Mouse (Mus musculus): ENCODE data around the gene Ice1. TPM values are rescaled to one million over a fixed set of nuclear protein-coding genes. Genes with fewer than 3 reads are reported as not detected.
A peak's percentile ranks its signal among the peaks of the same experiment; 100 is the strongest.

Gene Ice1
- polyA plus RNA-seq, 1 experiment from 2014 or later, result 27.2 TPM

GRCm38 (mm10) chr13:70567889-70568288 is 69.5 kb downstream of the Ice1 start:
- Histone ChIP-seq H3K27ac (ENCODE audit: low read depth, low read length) (no peak overlapping the region), H3K9ac (ENCODE audit: low read depth, low read length) (no peak overlapping the region), H3K9me3 (ENCODE audit: control insufficient read depth, low read length) (no peaks in the 10 kb centered on the region), H3K4me2 (ENCODE audit: low read length) (no peak overlapping the region), H3K27me3 (replicated peaks; ENCODE audit: control insufficient read depth, insufficient read depth, low read length) (no peaks in the 10 kb centered on the region), H3K4me1 (ENCODE audit: control insufficient read depth, insufficient read depth, low read depth, low read length) (no peaks in the 10 kb centered on the region), H3K4me3 (ENCODE audit: low read length) (no peak overlapping the region), H3K36me3 (ENCODE audit: control insufficient read depth, insufficient read depth, low read length) (no peaks in the 10 kb centered on the region)
- ATAC-seq, result no peak
- WGBS, result 94% methylated on average over 2 of the region's 2 CpGs

- ATAC-seq, result no peak
- no peaks in the 10 kb centered on the region for H3K4me1 ChIP-seq (ENCODE audit: control insufficient read depth, insufficient read depth, low read depth, low read length)
- no peaks in the 10 kb centered on the region for H3K9me3 ChIP-seq (ENCODE audit: control insufficient read depth, low read length)
- H3K4me3 ChIP-seq (ENCODE audit: low read length), result no peak overlapping the region
- no peaks in the 10 kb centered on the region for H3K36me3 ChIP-seq (ENCODE audit: control insufficient read depth, insufficient read depth, low read length)
- H3K9ac ChIP-seq (ENCODE audit: low read depth, low read length), result no peak overlapping the region
- no peak overlapping the region for H3K4me2 ChIP-seq (ENCODE audit: low read length)
- 82% methylated on average over 5 of the region's 5 CpGs for WGBS
- no peaks in the 10 kb centered on the region for H3K27me3 ChIP-seq (replicated peaks; ENCODE audit: control insufficient read depth, insufficient read depth, low read length)
- H3K27ac ChIP-seq (ENCODE audit: low read depth, low read length), result no peak overlapping the region
These were observed 84.0 kb downstream of the Ice1 start for GRCm38 (mm10) chr13:70553456-70553855.

DNA sequence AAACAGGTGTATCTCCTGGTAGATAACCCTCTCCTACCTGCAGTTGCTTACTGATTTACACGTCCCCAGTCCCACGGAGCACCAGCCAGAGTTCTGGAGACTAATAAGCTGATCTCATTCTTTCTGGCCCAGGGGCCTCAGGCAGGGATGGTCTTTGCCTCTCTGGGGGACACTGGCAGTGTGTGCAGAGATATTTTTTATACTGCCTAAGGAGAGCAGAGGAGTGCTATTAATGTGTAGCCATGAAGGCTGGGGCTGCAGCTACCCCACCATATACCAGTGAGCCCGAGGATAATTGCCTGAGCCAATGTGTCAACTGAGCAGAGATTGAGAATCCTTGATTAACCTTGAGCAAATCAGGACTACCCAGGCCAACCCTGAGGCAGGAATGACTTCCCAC is 90.0 kb downstream of the Ice1 start:
- no peaks in the 10 kb centered on the region for H3K27me3 ChIP-seq (replicated peaks; ENCODE audit: control insufficient read depth, insufficient read depth, low read length)
- H3K9me3 ChIP-seq (ENCODE audit: control insufficient read depth, low read length), result no peaks in the 10 kb centered on the region
- ATAC-seq, result peak; percentile 37; the same call in 1 of the 2 replicates
- no peak overlapping the region for H3K9ac ChIP-seq (ENCODE audit: low read depth, low read length)
- 38% methylated on average over 3 of the region's 3 CpGs for WGBS
- H3K36me3 ChIP-seq (ENCODE audit: control insufficient read depth, insufficient read depth, low read length), result no peaks in the 10 kb centered on the region
- H3K4me1 ChIP-seq (ENCODE audit: control insufficient read depth, insufficient read depth, low read depth, low read length), result peaks cover 6% of the 10 kb centered on the region; the same call in 1 of the 2 replicates
- no peak overlapping the region for H3K4me2 ChIP-seq (ENCODE audit: low read length)
- H3K27ac ChIP-seq (ENCODE audit: low read depth, low read length), result no peak overlapping the region
- no peak overlapping the region for H3K4me3 ChIP-seq (ENCODE audit: low read length)

- H3K9me3 ChIP-seq (ENCODE audit: control insufficient read depth, low read length), result no peaks in the 10 kb centered on the region
- WGBS, result 4% methylated on average over 1 of the region's 1 CpGs
- peaks cover 6% of the 10 kb centered on the region; the same call in 1 of the 2 replicates for H3K4me1 ChIP-seq (ENCODE audit: control insufficient read depth, insufficient read depth, low read depth, low read length)
- no peak overlapping the region for H3K4me3 ChIP-seq (ENCODE audit: low read length)
- no peak for ATAC-seq
- no peaks in the 10 kb centered on the region for H3K27me3 ChIP-seq (replicated peaks; ENCODE audit: control insufficient read depth, insufficient read depth, low read length)
- H3K4me2 ChIP-seq (ENCODE audit: low read length), result no peak overlapping the region
- H3K27ac ChIP-seq (ENCODE audit: low read depth, low read length), result no peak overlapping the region
- H3K36me3 ChIP-seq (ENCODE audit: control insufficient read depth, insufficient read depth, low read length), result no peaks in the 10 kb centered on the region
- H3K9ac ChIP-seq (ENCODE audit: low read depth, low read length), result no peak overlapping the region
These were observed 92.2 kb downstream of the Ice1 start for GRCm38 (mm10) chr13:70545261-70545660.

DNA sequence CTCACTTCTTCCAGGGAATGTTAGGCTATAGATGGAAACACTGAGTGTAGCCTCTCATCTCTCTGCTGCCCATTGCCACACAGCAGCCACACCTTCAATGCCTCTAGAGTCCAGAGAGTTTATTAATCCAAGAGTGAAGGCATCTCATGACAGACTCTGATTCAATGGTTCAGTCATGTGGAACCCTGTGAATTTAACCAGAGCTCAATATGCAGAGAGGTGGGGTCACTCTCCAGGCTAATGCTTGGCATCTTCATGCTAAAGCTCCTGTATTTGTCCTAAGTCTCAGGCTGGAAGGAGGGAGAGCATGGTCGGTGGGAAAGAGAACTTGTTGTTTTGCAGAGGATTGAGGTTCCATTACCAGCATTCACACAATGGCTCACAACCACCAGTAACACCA is 97.6 kb downstream of the Ice1 start:
- H3K9me3 ChIP-seq (ENCODE audit: control insufficient read depth, low read length), result no peaks in the 10 kb centered on the region
- WGBS, result 67% methylated on average over 1 of the region's 1 CpGs
- H3K36me3 ChIP-seq (ENCODE audit: control insufficient read depth, insufficient read depth, low read length), result no peaks in the 10 kb centered on the region
- H3K4me3 ChIP-seq (ENCODE audit: low read length), result no peak overlapping the region
- H3K27ac ChIP-seq (ENCODE audit: low read depth, low read length), result no peak overlapping the region
- no peak overlapping the region for H3K4me2 ChIP-seq (ENCODE audit: low read length)
- H3K9ac ChIP-seq (ENCODE audit: low read depth, low read length), result no peak overlapping the region
- H3K27me3 ChIP-seq (replicated peaks; ENCODE audit: control insufficient read depth, insufficient read depth, low read length), result no peaks in the 10 kb centered on the region
- H3K4me1 ChIP-seq (ENCODE audit: control insufficient read depth, insufficient read depth, low read depth, low read length), result no peaks in the 10 kb centered on the region
- ATAC-seq, result no peak

DNA sequence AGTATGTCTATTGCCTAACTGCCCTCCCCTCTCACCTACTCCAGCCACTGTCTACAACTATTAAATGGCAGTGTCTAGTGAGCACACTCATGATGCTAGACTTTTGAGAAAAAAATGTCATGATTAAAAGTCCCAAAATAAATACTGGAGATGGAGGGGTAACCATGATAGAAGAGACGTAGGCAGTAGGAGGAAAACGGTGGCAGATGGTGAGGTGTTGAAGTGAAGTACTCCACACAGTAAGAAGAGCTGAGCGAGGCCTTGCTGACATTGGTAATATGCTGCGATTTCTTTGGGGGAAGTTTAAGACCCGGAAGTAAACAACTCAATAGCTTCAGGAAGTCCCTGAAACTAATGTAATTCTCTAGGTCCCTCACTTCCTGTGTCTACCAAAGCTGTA is 104.0 kb downstream of the Ice1 start:
- ATAC-seq, result no peak
- H3K4me2 ChIP-seq (ENCODE audit: low read length), result no peak overlapping the region
- no peaks in the 10 kb centered on the region for H3K36me3 ChIP-seq (ENCODE audit: control insufficient read depth, insufficient read depth, low read length)
- H3K27me3 ChIP-seq (replicated peaks; ENCODE audit: control insufficient read depth, insufficient read depth, low read length), result no peaks in the 10 kb centered on the region
- H3K9me3 ChIP-seq (ENCODE audit: control insufficient read depth, low read length), result no peaks in the 10 kb centered on the region
- H3K27ac ChIP-seq (ENCODE audit: low read depth, low read length), result no peak overlapping the region
- H3K4me1 ChIP-seq (ENCODE audit: control insufficient read depth, insufficient read depth, low read depth, low read length), result no peaks in the 10 kb centered on the region
- no peak overlapping the region for H3K9ac ChIP-seq (ENCODE audit: low read depth, low read length)
- 92% methylated on average over 5 of the region's 5 CpGs for WGBS
- no peak overlapping the region for H3K4me3 ChIP-seq (ENCODE audit: low read length)

- WGBS, result 61% methylated on average over 10 of the region's 10 CpGs
- no peak overlapping the region for H3K4me3 ChIP-seq (ENCODE audit: low read length)
- H3K36me3 ChIP-seq (ENCODE audit: control insufficient read depth, insufficient read depth, low read length), result no peaks in the 10 kb centered on the region
- H3K4me2 ChIP-seq (ENCODE audit: low read length), result no peak overlapping the region
- no peaks in the 10 kb centered on the region for H3K27me3 ChIP-seq (replicated peaks; ENCODE audit: control insufficient read depth, insufficient read depth, low read length)
- H3K9me3 ChIP-seq (ENCODE audit: control insufficient read depth, low read length), result no peaks in the 10 kb centered on the region
- no peak overlapping the region for H3K27ac ChIP-seq (ENCODE audit: low read depth, low read length)
- no peaks in the 10 kb centered on the region for H3K4me1 ChIP-seq (ENCODE audit: control insufficient read depth, insufficient read depth, low read depth, low read length)
- no peak overlapping the region for H3K9ac ChIP-seq (ENCODE audit: low read depth, low read length)
- ATAC-seq, result peak; percentile 68
These were observed 104.7 kb downstream of the Ice1 start for GRCm38 (mm10) chr13:70532719-70533118.

DNA sequence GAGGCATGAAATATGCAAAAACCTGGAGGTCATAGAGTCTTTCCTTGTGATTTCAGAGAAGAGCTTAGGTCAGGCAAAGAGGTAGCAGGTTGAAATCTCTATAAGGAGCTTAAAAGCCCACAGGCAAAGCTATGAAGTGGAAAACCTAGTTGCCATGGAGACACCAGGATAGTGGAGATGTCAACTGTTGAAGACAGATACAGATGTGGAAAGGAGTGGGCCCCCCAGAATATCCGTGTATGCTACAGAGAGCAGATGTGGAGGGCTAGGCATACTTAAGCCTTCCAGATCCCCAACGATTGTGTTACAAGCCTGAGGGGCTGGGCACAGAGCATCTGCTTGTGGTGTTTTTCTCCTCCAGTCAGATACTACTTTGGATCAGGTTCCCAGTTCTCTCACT is 119.8 kb downstream of the Ice1 start:
- H3K27me3 ChIP-seq (replicated peaks; ENCODE audit: control insufficient read depth, insufficient read depth, low read length), result no peaks in the 10 kb centered on the region
- H3K9ac ChIP-seq (ENCODE audit: low read depth, low read length), result no peak overlapping the region
- no peak overlapping the region for H3K4me2 ChIP-seq (ENCODE audit: low read length)
- no peak overlapping the region for H3K4me3 ChIP-seq (ENCODE audit: low read length)
- no peak overlapping the region for H3K27ac ChIP-seq (ENCODE audit: low read depth, low read length)
- H3K36me3 ChIP-seq (ENCODE audit: control insufficient read depth, insufficient read depth, low read length), result no peaks in the 10 kb centered on the region
- WGBS, result 43% methylated on average over 2 of the region's 2 CpGs
- H3K9me3 ChIP-seq (ENCODE audit: control insufficient read depth, low read length), result no peaks in the 10 kb centered on the region
- ATAC-seq, result 0 out of 2 replicates have a peak, but pooled peaks have one; percentile 48
- no peaks in the 10 kb centered on the region for H3K4me1 ChIP-seq (ENCODE audit: control insufficient read depth, insufficient read depth, low read depth, low read length)

DNA sequence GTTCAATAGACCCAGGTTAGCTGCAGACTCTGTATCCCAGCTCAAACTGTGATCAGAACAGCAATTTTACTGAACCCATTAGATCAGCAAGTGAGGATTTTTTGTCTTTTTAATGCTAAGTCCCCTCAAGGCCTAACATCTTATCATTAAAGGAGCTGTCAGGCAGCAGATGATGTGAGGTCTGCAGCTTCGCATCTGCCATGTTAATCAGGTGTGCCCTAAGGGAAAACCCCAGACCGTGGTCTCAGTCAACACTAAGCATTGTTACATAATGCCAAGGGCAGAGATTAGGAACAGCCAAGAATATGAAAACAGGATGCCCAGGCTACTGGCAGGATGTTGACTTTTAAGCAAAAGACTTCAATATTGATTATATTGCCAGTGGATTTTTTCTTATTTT is 122.4 kb downstream of the Ice1 start:
- no peaks in the 10 kb centered on the region for H3K4me1 ChIP-seq (ENCODE audit: control insufficient read depth, insufficient read depth, low read depth, low read length)
- no peak for ATAC-seq
- H3K27ac ChIP-seq (ENCODE audit: low read depth, low read length), result no peak overlapping the region
- H3K36me3 ChIP-seq (ENCODE audit: control insufficient read depth, insufficient read depth, low read length), result no peaks in the 10 kb centered on the region
- no peaks in the 10 kb centered on the region for H3K9me3 ChIP-seq (ENCODE audit: control insufficient read depth, low read length)
- H3K9ac ChIP-seq (ENCODE audit: low read depth, low read length), result no peak overlapping the region
- no peaks in the 10 kb centered on the region for H3K27me3 ChIP-seq (replicated peaks; ENCODE audit: control insufficient read depth, insufficient read depth, low read length)
- H3K4me2 ChIP-seq (ENCODE audit: low read length), result no peak overlapping the region
- 48% methylated on average over 2 of the region's 2 CpGs for WGBS
- H3K4me3 ChIP-seq (ENCODE audit: low read length), result no peak overlapping the region

DNA sequence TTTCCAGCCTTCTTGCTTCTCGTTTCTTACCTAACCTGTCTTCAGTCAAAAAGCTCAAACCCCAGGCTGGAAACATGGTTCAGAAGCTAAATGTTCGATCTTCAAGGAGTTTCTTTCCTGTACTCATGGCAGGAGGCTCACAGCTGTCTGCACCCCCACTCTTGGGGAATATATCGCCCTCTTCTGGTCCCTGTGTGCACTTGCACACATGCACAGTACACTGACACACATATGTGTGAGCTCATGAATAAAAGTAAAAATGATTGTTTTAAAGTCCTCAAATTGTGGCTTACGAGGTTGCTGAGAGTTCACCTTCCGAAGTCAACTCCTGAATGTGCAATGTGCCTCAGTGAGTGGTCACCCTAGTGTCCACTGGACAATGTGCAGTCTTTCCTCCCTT is 127.2 kb downstream of the Ice1 start:
- ATAC-seq, result no peak
- no peak overlapping the region for H3K9ac ChIP-seq (ENCODE audit: low read depth, low read length)
- H3K27ac ChIP-seq (ENCODE audit: low read depth, low read length), result no peak overlapping the region
- no peak overlapping the region for H3K4me3 ChIP-seq (ENCODE audit: low read length)
- 81% methylated on average over 5 of the region's 5 CpGs for WGBS
- no peaks in the 10 kb centered on the region for H3K36me3 ChIP-seq (ENCODE audit: control insufficient read depth, insufficient read depth, low read length)
- H3K4me2 ChIP-seq (ENCODE audit: low read length), result no peak overlapping the region
- no peaks in the 10 kb centered on the region for H3K27me3 ChIP-seq (replicated peaks; ENCODE audit: control insufficient read depth, insufficient read depth, low read length)
- H3K4me1 ChIP-seq (ENCODE audit: control insufficient read depth, insufficient read depth, low read depth, low read length), result peaks cover 9% of the 10 kb centered on the region; the same call in 1 of the 2 replicates
- H3K9me3 ChIP-seq (ENCODE audit: control insufficient read depth, low read length), result no peaks in the 10 kb centered on the region

Measured in hindbrain, embryonic 16.5 days (tissue).